Mouse (Mus musculus) forebrain, embryonic 14.5 days (tissue): ENCODE data around the gene Znrf4. TPM values are rescaled to one million over a fixed set of nuclear protein-coding genes. Genes with fewer than 3 reads are reported as not detected.
A peak's percentile ranks its signal among the peaks of the same experiment; 100 is the strongest.

ENCODE experiments used
- ATAC-seq: fragments of 200-750 bp; cut with Nextera tagmentation; 2 replicates; pipeline ENCODE4 v1.8.0; 2017; ENCODE audit warnings: mild to moderate bottlenecking, moderate library complexity
- DNase-seq: peaks from one replicate; pipeline ENCODE4 v3.0.0-alpha.2; 2015; ENCODE audit warnings: low spot score
- H3K27ac ChIP-seq: fragments of 300-500 bp; sonication (generic); 2 replicates; pipeline ENCODE4 v1.5.1; 2014; ENCODE audit warnings: low read depth, mild to moderate bottlenecking, control low read depth, low read length, moderate library complexity
- H3K27me3 ChIP-seq: fragments of 300-500 bp; sonication (generic); replicated peaks from 2 replicates; pipeline ENCODE4 v1.6.1; 2014; ENCODE audit warnings: low read length, control low read depth, mixed read lengths; ENCODE audit not compliant: control insufficient read depth, insufficient read depth
- H3K36me3 ChIP-seq: fragments of 300-500 bp; sonication (generic); 2 replicates; pipeline ENCODE4 v1.6.1; 2014; ENCODE audit warnings: low read length, control low read depth; ENCODE audit not compliant: control insufficient read depth, insufficient read depth
- H3K4me1 ChIP-seq: fragments of 300-500 bp; sonication (generic); 2 replicates; pipeline ENCODE4 v1.6.1; 2014; ENCODE audit warnings: antibody characterized with exemption, low read length, control low read depth; ENCODE audit not compliant: control insufficient read depth, insufficient read depth
- H3K4me2 ChIP-seq: fragments of 300-500 bp; sonication (generic); 2 replicates; pipeline ENCODE4 v1.6.1; 2014; ENCODE audit warnings: mild to moderate bottlenecking, control low read depth, low read length
- H3K4me3 ChIP-seq: fragments of 300-500 bp; sonication (generic); 2 replicates; pipeline ENCODE4 v1.5.1; 2014; ENCODE audit warnings: low read depth, low read length, control low read depth
- H3K9ac ChIP-seq: fragments of 300-500 bp; sonication (generic); 2 replicates; pipeline ENCODE4 v1.6.1; 2014; ENCODE audit warnings: mild to moderate bottlenecking, low read length, control low read depth, moderate library complexity
- H3K9me3 ChIP-seq: fragments of 300-500 bp; sonication (generic); replicated peaks from 2 replicates; pipeline ENCODE4 v1.6.1; 2016; ENCODE audit warnings: low read length, control low read depth, mixed read lengths; ENCODE audit not compliant: control insufficient read depth
- WGBS: fragments of 180-500 bp; shearing (Covaris S2); extraction: QIAGEN DNeasy Blood & Tissue Kit; methylation state at CpG from one replicate; pipeline ENCODE4 v1.1.7; 2014; 5-methylcytosine and 5-hydroxymethylcytosine counted together
- polyA plus RNA-seq: library from polyadenylated mRNA; unstranded; fragments of >200 nt; fragmentation: Nextera tagmentation; extraction: Ambion mirVana; gene quantifications from 2 replicates; pipeline ENCODE4 v1.2.1, GENCODE M21; 2014

Znrf4 gene
- polyA plus RNA-seq, 1 experiment from 2014 or later, result 0.14 TPM

- no peaks in the 10 kb centered on the region for H3K36me3 ChIP-seq
- peak overlapping the region; percentile 97 for H3K27ac ChIP-seq
- DNase-seq, result no peak
- peak overlapping the region; percentile 17; the same call in 1 of the 2 replicates for H3K9ac ChIP-seq
- no peak overlapping the region for H3K4me2 ChIP-seq
- ATAC-seq, result no peak
- WGBS, result 73% methylated on average over 12 of the region's 12 CpGs
- peaks cover 41% of the 10 kb centered on the region for H3K4me1 ChIP-seq
- no peaks in the 10 kb centered on the region for H3K9me3 ChIP-seq
- no peak overlapping the region for H3K4me3 ChIP-seq
- H3K27me3 ChIP-seq, result no peaks in the 10 kb centered on the region
Measured at GRCm38 (mm10) chr17:56550784-56551475, 38.7 kb upstream of the Znrf4 start.

- ATAC-seq (no peak), DNase-seq (peak; percentile 27)
- Histone ChIP-seq H3K27ac (peak overlapping the region; percentile 41), H3K4me3 (no peak overlapping the region), H3K9me3 (no peaks in the 10 kb centered on the region), H3K4me1 (peaks cover 41% of the 10 kb centered on the region), H3K9ac (no peak overlapping the region), H3K4me2 (no peak overlapping the region), H3K36me3 (no peaks in the 10 kb centered on the region), H3K27me3 (no peaks in the 10 kb centered on the region)
- 15% methylated on average over 4 of the region's 4 CpGs for WGBS
Measured at GRCm38 (mm10) chr17:56548605-56549105, 36.4 kb upstream of the Znrf4 start.

- ATAC-seq (no peak), DNase-seq (no peak)
- H3K27ac ChIP-seq, result peak overlapping the region; percentile 76
- no peaks in the 10 kb centered on the region for H3K9me3 ChIP-seq
- H3K4me1 ChIP-seq, result peaks cover 41% of the 10 kb centered on the region
- 70% methylated on average over 9 of the region's 9 CpGs for WGBS
- H3K4me2 ChIP-seq, result no peak overlapping the region
- H3K27me3 ChIP-seq, result no peaks in the 10 kb centered on the region
- H3K9ac ChIP-seq, result no peak overlapping the region
- no peaks in the 10 kb centered on the region for H3K36me3 ChIP-seq
- H3K4me3 ChIP-seq, result no peak overlapping the region
Measured at GRCm38 (mm10) chr17:56547846-56548604, 35.8 kb upstream of the Znrf4 start.

DNA sequence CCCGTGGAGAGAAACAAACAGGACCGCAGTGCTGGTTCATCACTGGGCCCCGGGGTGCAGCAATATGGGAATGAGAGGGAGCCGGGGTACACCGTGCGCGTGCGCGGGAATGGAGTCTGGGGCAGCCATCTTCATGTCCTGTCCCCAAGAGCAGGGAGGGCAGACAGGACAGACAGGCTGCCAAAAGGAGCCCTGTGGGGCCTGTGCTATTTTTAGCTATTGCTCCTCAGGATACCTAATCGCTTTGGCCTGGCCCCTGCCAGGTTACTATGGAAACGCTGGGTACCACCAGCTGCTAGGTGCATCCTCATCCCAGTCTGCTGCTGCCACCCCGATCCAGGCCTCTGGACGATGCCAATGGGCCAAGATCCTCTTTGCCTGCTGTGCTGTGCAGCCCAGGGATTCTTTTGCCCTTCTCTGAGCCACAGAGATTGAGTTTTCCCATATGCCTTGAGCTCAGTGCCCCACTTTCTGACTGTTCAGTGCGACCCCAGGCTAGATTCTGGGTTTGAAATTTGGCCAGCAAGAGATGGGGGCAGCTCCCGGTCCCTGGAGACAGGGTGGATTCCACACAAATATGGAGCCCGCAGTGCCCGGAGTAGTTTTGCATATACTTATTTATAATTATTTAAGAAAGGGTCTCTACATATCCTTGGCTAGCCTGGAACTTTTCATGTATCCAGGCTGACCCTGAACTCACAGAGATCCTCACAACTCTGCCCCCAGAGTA, 35.0 kb upstream of the Znrf4 start:
- Histone ChIP-seq H3K4me2 (no peak overlapping the region), H3K9ac (peak overlapping the region; percentile 29; the same call in 1 of the 2 replicates), H3K4me3 (no peak overlapping the region), H3K27ac (peak overlapping the region; percentile 76), H3K4me1 (peaks cover 35% of the 10 kb centered on the region), H3K9me3 (no peaks in the 10 kb centered on the region), H3K27me3 (no peaks in the 10 kb centered on the region), H3K36me3 (no peaks in the 10 kb centered on the region)
- DNase-seq (peak; percentile 78), ATAC-seq (peak; percentile 19)
- 46% methylated on average over 17 of the region's 17 CpGs for WGBS

GRCm38 (mm10) chr17:56546576-56546975, 34.3 kb upstream of the Znrf4 start:
- no peaks in the 10 kb centered on the region for H3K9me3 ChIP-seq
- peak overlapping the region; percentile 76 for H3K27ac ChIP-seq
- 83% methylated on average over 5 of the region's 5 CpGs for WGBS
- no peaks in the 10 kb centered on the region for H3K27me3 ChIP-seq
- H3K4me1 ChIP-seq, result peaks cover 31% of the 10 kb centered on the region
- ATAC-seq (no peak), DNase-seq (no peak)
- no peak overlapping the region for H3K4me2 ChIP-seq
- H3K36me3 ChIP-seq, result no peaks in the 10 kb centered on the region
- no peak overlapping the region for H3K4me3 ChIP-seq
- no peak overlapping the region for H3K9ac ChIP-seq

DNA sequence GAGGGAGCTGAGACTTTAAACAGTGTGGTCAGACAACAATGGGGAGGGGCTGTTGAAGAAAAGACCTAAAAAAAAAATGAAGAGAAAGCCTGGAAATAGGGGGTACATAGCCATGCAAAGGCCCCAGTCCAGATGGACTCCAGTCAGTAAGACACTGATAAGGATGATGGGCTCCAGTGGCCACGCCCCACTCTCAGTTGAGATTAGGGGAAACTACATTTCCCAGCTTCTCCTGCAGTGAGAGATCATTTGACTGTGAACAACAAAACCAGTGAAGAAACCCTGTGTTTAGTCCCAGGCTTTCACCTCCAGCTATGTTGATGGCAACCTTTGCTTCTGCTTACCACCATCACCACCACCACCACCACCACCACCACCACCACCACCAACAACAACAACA, 33.7 kb upstream of the Znrf4 start:
- Histone ChIP-seq H3K4me3 (no peak overlapping the region), H3K9ac (no peak overlapping the region), H3K27ac (no peak overlapping the region; the same call in 1 of the 2 replicates), H3K9me3 (no peaks in the 10 kb centered on the region), H3K4me2 (no peak overlapping the region), H3K27me3 (no peaks in the 10 kb centered on the region), H3K4me1 (peaks cover 25% of the 10 kb centered on the region), H3K36me3 (no peaks in the 10 kb centered on the region)
- WGBS, result 87% methylated on average over 1 of the region's 1 CpGs
- ATAC-seq (no peak), DNase-seq (no peak)

- Histone ChIP-seq H3K36me3 (no peaks in the 10 kb centered on the region), H3K9ac (no peak overlapping the region), H3K4me2 (no peak overlapping the region), H3K27ac (no peak overlapping the region), H3K9me3 (no peaks in the 10 kb centered on the region), H3K27me3 (no peaks in the 10 kb centered on the region), H3K4me1 (peaks cover 25% of the 10 kb centered on the region), H3K4me3 (no peak overlapping the region)
- ATAC-seq (no peak), DNase-seq (no peak)
- 81% methylated on average over 7 of the region's 7 CpGs for WGBS
Measured at GRCm38 (mm10) chr17:56544699-56545387, 32.6 kb upstream of the Znrf4 start.

DNA sequence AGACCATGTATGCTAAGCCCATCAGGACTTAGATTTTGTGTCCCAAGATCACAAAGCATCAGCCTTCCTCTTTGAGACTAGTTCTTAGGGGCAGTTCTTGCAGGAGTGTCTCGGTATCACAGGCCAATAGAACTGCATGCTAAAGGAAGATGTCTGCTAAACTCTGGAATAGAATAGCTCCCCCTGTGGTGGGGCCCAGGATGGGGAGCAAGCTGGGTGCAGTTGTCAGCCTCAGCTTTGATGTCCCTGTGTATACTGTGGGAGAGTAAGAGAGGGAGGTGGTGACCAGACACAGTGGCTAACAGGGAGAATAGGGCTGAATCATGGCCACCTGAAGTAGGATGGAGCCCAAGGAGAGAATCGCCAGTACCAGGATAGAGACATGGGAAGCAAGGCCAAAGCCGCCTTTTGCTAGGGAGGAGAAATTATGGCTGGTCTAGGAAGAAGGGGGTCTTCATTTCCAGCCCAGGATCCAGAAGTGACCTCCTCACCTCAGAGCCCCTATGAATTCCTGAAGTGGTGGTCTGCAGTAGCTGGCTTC, 31.5 kb upstream of the Znrf4 start:
- no peaks in the 10 kb centered on the region for H3K36me3 ChIP-seq
- no peak overlapping the region for H3K9ac ChIP-seq
- H3K27me3 ChIP-seq, result no peaks in the 10 kb centered on the region
- no peak for DNase-seq
- H3K4me1 ChIP-seq, result peaks cover 19% of the 10 kb centered on the region
- 82% methylated on average over 3 of the region's 3 CpGs for WGBS
- H3K27ac ChIP-seq, result no peak overlapping the region
- H3K9me3 ChIP-seq, result no peaks in the 10 kb centered on the region
- no peak for ATAC-seq
- H3K4me2 ChIP-seq, result no peak overlapping the region
- no peak overlapping the region for H3K4me3 ChIP-seq
